In genomic region chr7:132900826-132901531, GRCm38 (mm10) we compare ENCODE assay signal across 18 mouse cellular contexts. TPM values are rescaled to one million over a fixed set of nuclear protein-coding genes. Genes with fewer than 3 reads are reported as not detected.
A peak's percentile ranks its signal among the peaks of the same experiment; 100 is the strongest.
DNase-seq lines count a peak whose midpoint lies in the region; ATAC-seq lines count a peak whose summit lies in the region.
"Had no signal": no experiment of that assay in that cellular context is flagged by ENCODE, and none has a peak within 500 bp of the region (broad histone marks: within the 10 kb centered on the region; RNA-seq: fewer than 3 reads in every experiment).

No protein-coding gene starts in this region.

- H3K9me3 ChIP-seq in heart, embryonic 12.5 days (replicated peaks) = no peaks in the 10 kb centered on the region; the same call in none of the 2 replicates
- H3K9me3 ChIP-seq: forebrain, embryonic 15.5 days; hindbrain, embryonic 15.5 days; midbrain, embryonic 13.5 days; neural tube, embryonic 12.5 days had no signal

- WGBS in heart, embryonic 12.5 days = 24% methylated on average over 2 of the region's 2 CpGs

- no peak overlapping the region for H3K4me2 ChIP-seq in heart, embryonic 12.5 days
- H3K4me2 ChIP-seq: forebrain, embryonic 15.5 days; hindbrain, embryonic 15.5 days; liver, embryonic 11.5 days; midbrain, embryonic 13.5 days; neural tube, embryonic 12.5 days had no signal

- peak overlapping the region; percentile 78 for H3K27ac ChIP-seq in heart, embryonic 12.5 days (ENCODE audit: poor library complexity, severe bottlenecking)
- H3K27ac ChIP-seq: forebrain, embryonic 15.5 days; hindbrain, embryonic 15.5 days; left cerebral cortex, adult 2 months; midbrain, embryonic 13.5 days; neural tube, embryonic 12.5 days had no signal

- intact Hi-C loops in heart, postnatal 25 days (cut with DNase I) = no loop called here
- intact Hi-C loops in left cerebral cortex, postnatal 4 days (cut with DNase I) = no loop called here

- H3K4me1 ChIP-seq in heart, embryonic 12.5 days (replicated peaks) = peaks cover 27% of the 10 kb centered on the region
- H3K4me1 ChIP-seq: forebrain, embryonic 15.5 days; hindbrain, embryonic 15.5 days; midbrain, embryonic 13.5 days; neural tube, embryonic 12.5 days had no signal

- peak; percentile 38 to 42 for DNase-seq in heart, adult 18-20 months
- DNase-seq in heart, postnatal 25 days (ENCODE audit: low spot score) = no peak
- DNase-seq in adrenal gland, postnatal 14 days = peak; percentile 47
- DNase-seq in lung, postnatal 10 days = peak; percentile 21
- no peak for DNase-seq in left cerebral cortex, postnatal 4 days
- DNase-seq in retina, embryonic 14.5 days (ENCODE audit: low spot score) = no peak
- DNase-seq: cerebellum, adult 11-12 months; gastrocnemius, postnatal 10 days; kidney, postnatal 10 days; retina, postnatal 1 day had no signal

- no peak overlapping the region for H3K4me3 ChIP-seq in heart, embryonic 12.5 days
- H3K4me3 ChIP-seq: forebrain, embryonic 15.5 days; hindbrain, embryonic 15.5 days; left cerebral cortex, adult 2 months; midbrain, embryonic 13.5 days; neural tube, embryonic 12.5 days had no signal

- peak; percentile 61; the same call in 1 of the 2 replicates for ATAC-seq in heart, embryonic 12.5 days (ENCODE audit: insufficient number of reproducible peaks, low FRiP score)
- ATAC-seq in cerebellum, adult (ENCODE audit: insufficient number of reproducible peaks, low FRiP score, low TSS enrichment) = no peak
- ATAC-seq: forebrain, embryonic 15.5 days; midbrain, embryonic 13.5 days had no signal

- H3K36me3 ChIP-seq in heart, embryonic 12.5 days = no peaks in the 10 kb centered on the region
- H3K36me3 ChIP-seq: forebrain, embryonic 15.5 days; hindbrain, embryonic 15.5 days; midbrain, embryonic 13.5 days; neural tube, embryonic 12.5 days had no signal

- H3K27me3 ChIP-seq in heart, embryonic 12.5 days (replicated peaks) = no peaks in the 10 kb centered on the region
- H3K27me3 ChIP-seq: forebrain, embryonic 15.5 days; hindbrain, embryonic 15.5 days; midbrain, embryonic 13.5 days; neural tube, embryonic 12.5 days had no signal

- no peak overlapping the region for H3K9ac ChIP-seq in heart, embryonic 12.5 days
- H3K9ac ChIP-seq: forebrain, embryonic 15.5 days; hindbrain, embryonic 15.5 days; midbrain, embryonic 13.5 days; neural tube, embryonic 12.5 days had no signal

RNA-seq across cellular contexts. Expression of gene Zranb1, which starts 30.0 kb away (rescaled TPM):
- 10 to 100 TPM; 35.8 to 36.4 TPM for total RNA-seq in heart, adult 18-20 months (2021)
- total RNA-seq in heart, postnatal 25 days (2021) = 10 to 100 TPM; 28.4 to 34.8 TPM
- 30.4 and 33.9 TPM in 2 replicates for total RNA-seq in adrenal gland, postnatal 14 days (2021)
- 10.3 and 11.2 TPM in 2 replicates for polyA plus RNA-seq in heart, embryonic 12.5 days (2016; fragmentation: Nextera tagmentation; extraction: Ambion mirVana)
- total RNA-seq in left cerebral cortex, postnatal 4 days (2021) = 10 to 100 TPM; 55.0 to 58.3 TPM

RNA-seq across cellular contexts. Expression of gene Abraxas2, which starts 42.0 kb away (rescaled TPM):
- 10 to 100 TPM; 21.4 to 21.7 TPM for total RNA-seq in heart, adult 18-20 months (2021)
- 10 to 100 TPM; 21.0 to 21.4 TPM for total RNA-seq in heart, postnatal 25 days (2021)
- 33.6 and 35.8 TPM in 2 replicates for total RNA-seq in adrenal gland, postnatal 14 days (2021)
- 26.6 and 27.8 TPM in 2 replicates for polyA plus RNA-seq in heart, embryonic 12.5 days (2016; fragmentation: Nextera tagmentation; extraction: Ambion mirVana)
- total RNA-seq in left cerebral cortex, postnatal 4 days (2021) = 10 to 100 TPM; 27.5 to 29.9 TPM

RNA-seq across cellular contexts. Expression of gene Eef1akmt2, which starts 48.5 kb away (rescaled TPM):
- 10 to 100 TPM in 1 of 2 experiments, 1 to 10 TPM in 1; 7.3 to 10.4 TPM for total RNA-seq in heart, adult 18-20 months (2021)
- 1 to 10 TPM; 9.6 to 9.8 TPM for total RNA-seq in heart, postnatal 25 days (2021)
- total RNA-seq in adrenal gland, postnatal 14 days (2021) = 26.3 and 30.4 TPM in 2 replicates
- polyA plus RNA-seq in heart, embryonic 12.5 days (2016; fragmentation: Nextera tagmentation; extraction: Ambion mirVana) = 37.9 and 45.9 TPM in 2 replicates
- total RNA-seq in left cerebral cortex, postnatal 4 days (2021) = 10 to 100 TPM; 41.2 to 41.6 TPM

Comparison
In these comparisons a context has a peak if more than half of its experiments do, and no peak if none do; other contexts are left out.
1. DNase-seq: peak in heart, adult 18-20 months (2 of 2), adrenal gland, postnatal 14 days (single experiment) and lung, postnatal 10 days (single experiment); none in heart, postnatal 25 days (single experiment), left cerebral cortex, postnatal 4 days (single experiment) and retina, embryonic 14.5 days (single experiment).